Mouse (Mus musculus): ENCODE measurements at regions not wholly inside any gene's neighbourhood (a gene's known extent, or its start where the extent isn't known, plus 50 kb on each side); places are given as distances from the start of the nearest gene placed in this dataset.

GRCm38 (mm10) chr17:14532298-14532978 is 161.6 kb downstream of the Thbs2 start:
- no peak for ATAC-seq (replicated peaks; ENCODE audit: insufficient number of reproducible peaks, low FRiP score, low TSS enrichment)
- H3K4me3 ChIP-seq (ENCODE audit: low read depth, low read length) = no peak overlapping the region
- H3K36me3 ChIP-seq (ENCODE audit: control insufficient read depth, insufficient read depth, low read length) = no peaks in the 10 kb centered on the region
- H3K27ac ChIP-seq (ENCODE audit: low read depth, low read length) = no peak overlapping the region
- H3K4me2 ChIP-seq = no peak overlapping the region
- WGBS (ENCODE audit: insufficient replicate concordance) = 65% methylated on average over 8 of the region's 8 CpGs
- H3K27me3 ChIP-seq (ENCODE audit: control insufficient read depth, insufficient read depth, low read length) = no peaks in the 10 kb centered on the region; the same call in 1 of the 2 replicates
- no peaks in the 10 kb centered on the region for H3K4me1 ChIP-seq (ENCODE audit: control insufficient read depth, insufficient read depth, low read length)
- no peaks in the 10 kb centered on the region for H3K9me3 ChIP-seq (replicated peaks; ENCODE audit: control insufficient read depth, low read length)
- no peak overlapping the region for H3K9ac ChIP-seq (ENCODE audit: low read depth, low read length)

- ATAC-seq (replicated peaks; ENCODE audit: insufficient number of reproducible peaks, low FRiP score, low TSS enrichment) = no peak
- no peaks in the 10 kb centered on the region for H3K36me3 ChIP-seq (ENCODE audit: control insufficient read depth, insufficient read depth, low read length)
- no peak overlapping the region for H3K4me3 ChIP-seq (ENCODE audit: low read depth, low read length)
- H3K27me3 ChIP-seq (ENCODE audit: control insufficient read depth, insufficient read depth, low read length) = no peaks in the 10 kb centered on the region; the same call in 1 of the 2 replicates
- no peak overlapping the region for H3K9ac ChIP-seq (ENCODE audit: low read depth, low read length)
- no peak overlapping the region for H3K4me2 ChIP-seq
- no peak overlapping the region for H3K27ac ChIP-seq (ENCODE audit: low read depth, low read length)
- no peaks in the 10 kb centered on the region for H3K4me1 ChIP-seq (ENCODE audit: control insufficient read depth, insufficient read depth, low read length)
- 78% methylated on average over 3 of the region's 3 CpGs for WGBS (ENCODE audit: insufficient replicate concordance)
- H3K9me3 ChIP-seq (replicated peaks; ENCODE audit: control insufficient read depth, low read length) = no peaks in the 10 kb centered on the region
Measured at GRCm38 (mm10) chr17:14531796-14532195, 162.2 kb downstream of the Thbs2 start.

DNA sequence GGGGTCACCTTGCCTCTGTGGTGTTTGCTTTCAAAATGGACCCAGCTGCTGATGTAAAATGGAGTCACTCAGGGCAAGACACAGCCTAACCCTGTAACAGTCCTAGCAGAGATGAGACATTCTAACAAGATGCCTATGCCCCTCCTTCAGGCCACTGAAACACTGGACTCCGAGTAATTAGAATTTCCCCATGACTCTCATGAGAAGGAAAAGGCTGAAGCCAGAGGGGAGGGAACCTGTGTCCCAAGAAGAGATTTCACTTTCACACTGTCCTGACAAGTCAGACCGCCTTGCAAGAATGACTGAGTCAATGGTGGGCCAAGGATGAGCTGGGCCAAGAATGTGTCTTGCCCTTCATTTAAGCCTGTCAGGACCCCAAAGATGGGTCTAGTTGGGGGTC is 166.3 kb downstream of the Thbs2 start:
- ATAC-seq (replicated peaks; ENCODE audit: insufficient number of reproducible peaks, low FRiP score, low TSS enrichment) = no peak
- no peaks in the 10 kb centered on the region for H3K4me1 ChIP-seq (ENCODE audit: control insufficient read depth, insufficient read depth, low read length)
- no peak overlapping the region for H3K4me2 ChIP-seq
- no peak overlapping the region for H3K27ac ChIP-seq (ENCODE audit: low read depth, low read length)
- WGBS (ENCODE audit: insufficient replicate concordance) = 83% methylated on average over 2 of the region's 2 CpGs
- no peaks in the 10 kb centered on the region for H3K36me3 ChIP-seq (ENCODE audit: control insufficient read depth, insufficient read depth, low read length)
- peaks cover 5% of the 10 kb centered on the region for H3K27me3 ChIP-seq (ENCODE audit: control insufficient read depth, insufficient read depth, low read length)
- H3K9me3 ChIP-seq (replicated peaks; ENCODE audit: control insufficient read depth, low read length) = no peaks in the 10 kb centered on the region
- H3K9ac ChIP-seq (ENCODE audit: low read depth, low read length) = no peak overlapping the region
- H3K4me3 ChIP-seq (ENCODE audit: low read depth, low read length) = no peak overlapping the region

- H3K27me3 ChIP-seq (ENCODE audit: control insufficient read depth, insufficient read depth, low read length) = peaks cover 16% of the 10 kb centered on the region
- no peak overlapping the region for H3K9ac ChIP-seq (ENCODE audit: low read depth, low read length)
- no peak overlapping the region for H3K4me2 ChIP-seq
- ATAC-seq (replicated peaks; ENCODE audit: insufficient number of reproducible peaks, low FRiP score, low TSS enrichment) = no peak
- H3K9me3 ChIP-seq (replicated peaks; ENCODE audit: control insufficient read depth, low read length) = no peaks in the 10 kb centered on the region
- H3K4me1 ChIP-seq (ENCODE audit: control insufficient read depth, insufficient read depth, low read length) = no peaks in the 10 kb centered on the region
- no peak overlapping the region for H3K27ac ChIP-seq (ENCODE audit: low read depth, low read length)
- 80% methylated on average over 7 of the region's 7 CpGs for WGBS (ENCODE audit: insufficient replicate concordance)
- no peaks in the 10 kb centered on the region for H3K36me3 ChIP-seq (ENCODE audit: control insufficient read depth, insufficient read depth, low read length)
- H3K4me3 ChIP-seq (ENCODE audit: low read depth, low read length) = no peak overlapping the region
Measured at GRCm38 (mm10) chr17:14525255-14525654, 168.8 kb downstream of the Thbs2 start.

DNA sequence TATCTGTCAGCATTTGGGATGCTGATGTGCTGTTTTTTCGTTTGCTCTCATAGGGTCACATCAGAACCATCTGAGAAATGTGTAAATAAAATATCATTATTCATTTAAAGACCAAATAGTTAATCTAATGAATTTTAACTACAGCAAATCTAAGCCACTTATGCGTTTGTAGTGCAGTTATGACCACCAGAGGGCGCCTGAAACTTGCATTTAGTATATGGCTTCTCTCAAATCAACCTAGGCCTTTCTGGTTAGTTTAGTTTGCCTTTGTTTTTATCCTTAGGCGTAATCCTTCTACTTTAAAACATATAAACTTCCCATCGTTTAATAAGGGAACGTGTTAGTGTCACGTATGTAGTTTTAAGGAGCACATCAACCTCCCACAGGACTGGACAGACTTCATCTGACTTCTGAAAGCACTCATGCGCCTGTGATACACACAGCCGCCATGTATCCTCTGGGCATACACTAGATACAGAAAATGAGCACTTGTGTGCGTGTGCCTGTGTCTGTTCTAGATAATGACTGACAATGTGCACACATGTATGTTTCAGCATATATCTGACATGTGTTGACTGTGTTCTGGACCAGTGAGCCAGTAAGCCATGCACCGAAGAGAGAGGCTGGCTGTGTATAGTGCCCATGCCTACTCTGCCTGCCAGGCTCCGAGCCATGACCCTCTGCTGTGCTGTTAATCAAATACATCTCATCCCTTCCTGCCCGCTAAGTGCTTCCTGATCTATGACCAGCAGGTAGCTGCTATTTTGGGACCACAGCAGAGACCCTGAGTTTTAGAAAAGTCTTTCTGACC is 169.4 kb downstream of the Thbs2 start:
- H3K4me2 ChIP-seq = no peak overlapping the region
- WGBS (ENCODE audit: insufficient replicate concordance) = 45% methylated on average over 13 of the region's 13 CpGs
- no peak overlapping the region for H3K4me3 ChIP-seq (ENCODE audit: low read depth, low read length)
- H3K9me3 ChIP-seq (replicated peaks; ENCODE audit: control insufficient read depth, low read length) = no peaks in the 10 kb centered on the region
- H3K4me1 ChIP-seq (ENCODE audit: control insufficient read depth, insufficient read depth, low read length) = no peaks in the 10 kb centered on the region
- H3K27ac ChIP-seq (ENCODE audit: low read depth, low read length) = no peak overlapping the region
- no peaks in the 10 kb centered on the region for H3K36me3 ChIP-seq (ENCODE audit: control insufficient read depth, insufficient read depth, low read length)
- no peak overlapping the region for H3K9ac ChIP-seq (ENCODE audit: low read depth, low read length)
- no peak for ATAC-seq (replicated peaks; ENCODE audit: insufficient number of reproducible peaks, low FRiP score, low TSS enrichment)
- H3K27me3 ChIP-seq (ENCODE audit: control insufficient read depth, insufficient read depth, low read length) = peaks cover 17% of the 10 kb centered on the region

DNA sequence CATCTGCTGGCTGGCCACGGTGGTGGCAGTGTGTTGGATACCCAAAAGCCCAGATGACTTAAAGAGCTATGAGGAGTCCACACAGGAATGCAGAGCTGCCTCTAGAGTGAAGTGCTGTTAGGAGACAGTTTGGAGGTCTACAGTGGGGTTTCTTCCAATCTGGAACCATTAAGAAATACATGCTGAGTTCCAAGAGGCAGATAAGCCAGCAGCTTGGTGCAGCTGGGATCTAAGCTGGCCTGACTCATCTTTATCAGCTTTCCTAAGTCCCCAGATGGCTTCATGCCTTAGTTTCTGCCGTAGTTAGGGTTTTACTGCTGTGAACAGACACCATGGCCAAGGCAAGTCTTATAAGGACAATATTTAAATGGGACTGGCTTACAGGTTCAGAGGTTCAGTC is 172.0 kb downstream of the Thbs2 start:
- WGBS (ENCODE audit: insufficient replicate concordance) = 55% methylated on average over 2 of the region's 2 CpGs
- ATAC-seq (replicated peaks; ENCODE audit: insufficient number of reproducible peaks, low FRiP score, low TSS enrichment) = no peak
- H3K27me3 ChIP-seq (ENCODE audit: control insufficient read depth, insufficient read depth, low read length) = peaks cover 28% of the 10 kb centered on the region
- no peak overlapping the region for H3K4me3 ChIP-seq (ENCODE audit: low read depth, low read length)
- H3K9ac ChIP-seq (ENCODE audit: low read depth, low read length) = no peak overlapping the region
- H3K4me2 ChIP-seq = no peak overlapping the region
- H3K27ac ChIP-seq (ENCODE audit: low read depth, low read length) = no peak overlapping the region
- H3K36me3 ChIP-seq (ENCODE audit: control insufficient read depth, insufficient read depth, low read length) = no peaks in the 10 kb centered on the region
- H3K9me3 ChIP-seq (replicated peaks; ENCODE audit: control insufficient read depth, low read length) = no peaks in the 10 kb centered on the region
- H3K4me1 ChIP-seq (ENCODE audit: control insufficient read depth, insufficient read depth, low read length) = 0 out of 2 replicates have a peak, but pooled peaks cover 5% of the 10 kb centered on the region

- Histone ChIP-seq H3K27me3 (ENCODE audit: control insufficient read depth, insufficient read depth, low read length) (peaks cover 31% of the 10 kb centered on the region), H3K36me3 (ENCODE audit: control insufficient read depth, insufficient read depth, low read length) (no peaks in the 10 kb centered on the region)
- 0 out of 2 replicates have a peak, but pooled peaks have one; percentile 36 for ATAC-seq (replicated peaks; ENCODE audit: insufficient number of reproducible peaks, low FRiP score, low TSS enrichment)
Measured at GRCm38 (mm10) chr17:14520565-14520964, 173.5 kb downstream of the Thbs2 start.

GRCm38 (mm10) chr17:14519367-14519766 is 174.7 kb downstream of the Thbs2 start:
- ATAC-seq (replicated peaks; ENCODE audit: insufficient number of reproducible peaks, low FRiP score, low TSS enrichment) = no peak
- 81% methylated on average over 4 of the region's 4 CpGs for WGBS (ENCODE audit: insufficient replicate concordance)
- no peaks in the 10 kb centered on the region for H3K9me3 ChIP-seq (replicated peaks; ENCODE audit: control insufficient read depth, low read length)
- 0 out of 2 replicates have a peak, but pooled peaks cover 5% of the 10 kb centered on the region for H3K4me1 ChIP-seq (ENCODE audit: control insufficient read depth, insufficient read depth, low read length)
- no peak overlapping the region for H3K4me3 ChIP-seq (ENCODE audit: low read depth, low read length)
- peaks cover 41% of the 10 kb centered on the region for H3K27me3 ChIP-seq (ENCODE audit: control insufficient read depth, insufficient read depth, low read length)
- no peak overlapping the region for H3K27ac ChIP-seq (ENCODE audit: low read depth, low read length)
- H3K9ac ChIP-seq (ENCODE audit: low read depth, low read length) = no peak overlapping the region
- H3K4me2 ChIP-seq = no peak overlapping the region
- no peaks in the 10 kb centered on the region for H3K36me3 ChIP-seq (ENCODE audit: control insufficient read depth, insufficient read depth, low read length)

More at GRCm38 (mm10) chr17:14520565-14520964, 173.5 kb downstream of the Thbs2 start:
- Histone ChIP-seq H3K9me3 (replicated peaks; ENCODE audit: control insufficient read depth, low read length) (no peaks in the 10 kb centered on the region), H3K4me2 (no peak overlapping the region), H3K27ac (ENCODE audit: low read depth, low read length) (no peak overlapping the region), H3K9ac (ENCODE audit: low read depth, low read length) (no peak overlapping the region), H3K4me3 (ENCODE audit: low read depth, low read length) (no peak overlapping the region), H3K4me1 (ENCODE audit: control insufficient read depth, insufficient read depth, low read length) (0 out of 2 replicates have a peak, but pooled peaks cover 5% of the 10 kb centered on the region)
- WGBS (ENCODE audit: insufficient replicate concordance) = 14% methylated on average over 5 of the region's 5 CpGs

All from heart, embryonic 11.5 days (tissue).